Mouse (Mus musculus): Measurements from ENCODE around the gene Galntl6.

DNA sequence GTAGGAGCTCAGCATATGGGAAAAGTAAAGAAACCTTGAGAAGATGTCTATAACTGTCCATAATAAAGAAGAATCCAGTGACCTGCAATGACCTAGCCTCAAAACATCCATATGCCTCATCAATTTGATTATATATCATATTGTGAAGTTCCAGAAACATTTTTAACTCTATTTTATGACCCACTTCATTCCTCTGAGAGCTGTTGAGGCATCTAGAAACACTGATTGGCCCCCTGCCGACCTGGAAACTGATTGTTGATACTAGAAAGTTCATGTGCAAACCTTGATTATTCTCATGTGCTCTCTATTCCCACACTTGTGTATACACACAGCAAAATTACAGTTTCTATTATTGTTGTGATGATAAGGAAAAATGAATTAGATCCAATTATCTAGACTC lies 494.9 kb downstream of the Galntl6 start:
- TF ChIP-seq CTCF (conservative IDR thresholded peaks at IDR 0.05; ENCODE audit: low read length) = no peak
- TF ChIP-seq POU5F1 (IDR thresholded peaks at IDR 0.05; ENCODE audit: borderline replicate concordance, low read length) = no peak

Data from E14TG2a.4 (cell line).